29 mouse cellular contexts compared by ENCODE assay signal in the genomic region with DNA sequence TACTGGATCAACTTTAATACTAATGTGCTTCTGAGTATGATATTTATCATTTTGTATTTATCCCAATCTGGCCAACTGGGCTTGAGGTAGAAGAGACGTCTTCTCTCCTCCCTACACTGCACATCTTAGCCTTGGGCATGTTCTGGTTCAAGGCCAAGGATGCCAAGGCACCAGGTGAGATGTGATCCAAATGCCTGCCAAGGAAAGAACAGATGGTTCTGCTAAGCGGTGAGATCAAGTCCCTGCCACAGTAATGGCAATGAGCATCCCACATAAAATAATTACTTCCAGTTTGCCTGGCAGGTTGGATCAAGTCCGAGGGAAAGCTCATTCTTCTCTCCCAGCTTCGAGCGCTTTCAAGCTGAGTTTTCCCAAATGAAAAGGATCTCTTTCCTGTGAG.
A peak's percentile ranks its signal among the peaks of the same experiment; 100 is the strongest.
DNase-seq lines count a peak whose midpoint lies in the region; ATAC-seq and TF ChIP-seq lines count a peak whose summit lies in the region.
"Had no signal": no experiment of that assay in that cellular context is flagged by ENCODE, and none has a peak within 500 bp of the region (broad histone marks: within the 10 kb centered on the region; RNA-seq: fewer than 3 reads in every experiment).

No protein-coding gene starts in this region.

- intact Hi-C loops in heart, postnatal 25 days (cut with DNase I): no loop called here

- no peaks in the 10 kb centered on the region for H3K9me3 ChIP-seq in hindbrain, postnatal 0 days (ENCODE audit: low read length)
- H3K9me3 ChIP-seq in hindbrain, embryonic 12.5 days (replicated peaks): no peaks in the 10 kb centered on the region
- H3K9me3 ChIP-seq: forebrain, embryonic 15.5 days; heart, embryonic 10.5 days; kidney, embryonic 15.5 days; limb, embryonic 10.5 days; limb, embryonic 15.5 days; liver, embryonic 13.5 days; midbrain, embryonic 15.5 days; neural tube, embryonic 12.5 days had no signal

- H3K4me1 ChIP-seq in hindbrain, postnatal 0 days (ENCODE audit: insufficient read depth, low read length): no peaks in the 10 kb centered on the region
- 0 out of 2 replicates have a peak, but pooled peaks cover 6% of the 10 kb centered on the region for H3K4me1 ChIP-seq in hindbrain, embryonic 12.5 days
- H3K4me1 ChIP-seq: heart, embryonic 10.5 days; kidney, embryonic 15.5 days; limb, embryonic 10.5 days; liver, embryonic 13.5 days; neural tube, embryonic 12.5 days had no signal

- ATAC-seq in hindbrain, postnatal 0 days: no peak
- no peak for ATAC-seq in hindbrain, embryonic 12.5 days (ENCODE audit: low FRiP score)
- ATAC-seq: forebrain, embryonic 15.5 days; inflammation-experienced regulatory T-cells, adult 6 months; lung, postnatal 0 days; midbrain, embryonic 15.5 days had no signal

- H3K9ac ChIP-seq in hindbrain, postnatal 0 days (replicated peaks; ENCODE audit: low read length): no peak overlapping the region
- no peak overlapping the region for H3K9ac ChIP-seq in hindbrain, embryonic 12.5 days
- H3K9ac ChIP-seq: forebrain, embryonic 15.5 days; hindbrain, embryonic 14.5 days; kidney, embryonic 15.5 days; limb, embryonic 15.5 days; liver, embryonic 13.5 days; midbrain, embryonic 15.5 days; neural tube, embryonic 12.5 days had no signal

- no peak overlapping the region for H3K27ac ChIP-seq in hindbrain, postnatal 0 days
- H3K27ac ChIP-seq in hindbrain, embryonic 12.5 days: no peak overlapping the region
- H3K27ac ChIP-seq: forebrain, embryonic 15.5 days; heart, embryonic 10.5 days; hindbrain, embryonic 14.5 days; kidney, embryonic 15.5 days; limb, embryonic 10.5 days; limb, embryonic 15.5 days; liver, embryonic 13.5 days; midbrain, embryonic 15.5 days; neural tube, embryonic 12.5 days had no signal

- no peak overlapping the region for H3K4me2 ChIP-seq in hindbrain, postnatal 0 days (ENCODE audit: low read depth, low read length)
- H3K4me2 ChIP-seq in hindbrain, embryonic 12.5 days (replicated peaks): no peak overlapping the region
- H3K4me2 ChIP-seq: forebrain, embryonic 15.5 days; hindbrain, embryonic 14.5 days; kidney, embryonic 15.5 days; limb, embryonic 15.5 days; liver, embryonic 13.5 days; midbrain, embryonic 15.5 days; neural tube, embryonic 12.5 days had no signal

- H3K36me3 ChIP-seq in hindbrain, postnatal 0 days (ENCODE audit: insufficient read depth, low read length): no peaks in the 10 kb centered on the region
- H3K36me3 ChIP-seq in hindbrain, embryonic 12.5 days: no peaks in the 10 kb centered on the region
- H3K36me3 ChIP-seq: forebrain, embryonic 15.5 days; G1E; heart, embryonic 10.5 days; kidney, embryonic 15.5 days; limb, embryonic 10.5 days; limb, embryonic 15.5 days; liver, embryonic 13.5 days; midbrain, embryonic 15.5 days; neural tube, embryonic 12.5 days had no signal

- H3K4me3 ChIP-seq in hindbrain, postnatal 0 days (ENCODE audit: low read length): no peak overlapping the region
- no peak overlapping the region for H3K4me3 ChIP-seq in hindbrain, embryonic 12.5 days
- H3K4me3 ChIP-seq: forebrain, embryonic 15.5 days; heart, embryonic 10.5 days; kidney, embryonic 15.5 days; limb, embryonic 10.5 days; limb, embryonic 15.5 days; liver, embryonic 13.5 days; midbrain, embryonic 15.5 days; neural tube, embryonic 12.5 days had no signal

- peak; percentile 51 for DNase-seq in hindbrain, postnatal 0 days (ENCODE audit: low spot score)
- DNase-seq in cerebellum, adult 11 months: peak; percentile 51
- DNase-seq in cerebellum, adult 9-10 months: peak; percentile 79
- peak; percentile 60 to 70 for DNase-seq in cerebellum, postnatal 36 days
- no peak for DNase-seq in lung, postnatal 4 days
- DNase-seq in heart, postnatal 25 days (ENCODE audit: low spot score): no peak
- no peak for DNase-seq in adrenal gland, adult 8-10 months
- DNase-seq: adrenal gland, postnatal 14 days; gastrocnemius, postnatal 10 days; heart, postnatal 4 days; kidney, adult 11 months; kidney, postnatal 36 days; liver, embryonic 13.5 days; lung, adult 18-20 months; right cerebral cortex, adult 18-20 months; spleen, adult 18-20 months; thymus, postnatal 25 days had no signal

- no peak for TF ChIP-seq CTCF in hindbrain, postnatal 0 days (IDR thresholded peaks at IDR 0.05; ENCODE audit: low read depth)

- WGBS in hindbrain, postnatal 0 days: 64% methylated on average over 5 of the region's 5 CpGs
- WGBS in hindbrain, embryonic 12.5 days: 92% methylated on average over 5 of the region's 5 CpGs

- H3K27me3 ChIP-seq in hindbrain, postnatal 0 days (ENCODE audit: insufficient read depth, low read length): no peaks in the 10 kb centered on the region
- H3K27me3 ChIP-seq in hindbrain, embryonic 12.5 days: no peaks in the 10 kb centered on the region
- H3K27me3 ChIP-seq: forebrain, embryonic 15.5 days; kidney, embryonic 15.5 days; limb, embryonic 15.5 days; liver, embryonic 13.5 days; midbrain, embryonic 15.5 days; neural tube, embryonic 12.5 days had no signal

Comparison
In these comparisons a context has a peak if more than half of its experiments do, and no peak if none do; other contexts are left out.
1. DNase-seq: peak in hindbrain, postnatal 0 days (single experiment), cerebellum, adult 11 months (single experiment), cerebellum, adult 9-10 months (single experiment) and cerebellum, postnatal 36 days (2 of 2); none in lung, postnatal 4 days (0 of 2), heart, postnatal 25 days (single experiment) and adrenal gland, adult 8-10 months (single experiment).